Mouse (Mus musculus) neural tube, embryonic 15.5 days (tissue): ENCODE results near the gene Mettl7b. TPM values are rescaled to one million over a fixed set of nuclear protein-coding genes. Genes with fewer than 3 reads are reported as not detected.
"Not testable (repeated sequence)": the region's sequence is repeated elsewhere in the genome, so short reads cannot be mapped to it uniquely, and the experiment has no call there.

Experiments
- ATAC-seq: fragments of 200-750 bp; cut with Nextera tagmentation; 2 replicates; pipeline ENCODE4 v1.8.0; 2017; ENCODE audit warnings: mild to moderate bottlenecking, moderate TSS enrichment, moderate library complexity; ENCODE audit not compliant: low FRiP score
- H3K27ac ChIP-seq: fragments of 300-500 bp; sonication (generic); replicated peaks from 2 replicates; pipeline ENCODE4 v1.5.1; 2015; ENCODE audit warnings: mild to moderate bottlenecking, inconsistent platforms
- H3K27me3 ChIP-seq: fragments of 300-500 bp; sonication (generic); replicated peaks from 2 replicates; pipeline ENCODE4 v1.6.1; 2015; ENCODE audit warnings: inconsistent platforms
- H3K36me3 ChIP-seq: fragments of 300-500 bp; sonication (generic); 2 replicates; pipeline ENCODE4 v1.6.1; 2015; ENCODE audit warnings: inconsistent platforms
- H3K4me1 ChIP-seq: fragments of 300-500 bp; sonication (generic); 2 replicates; pipeline ENCODE4 v1.6.1; 2015; ENCODE audit warnings: inconsistent platforms
- H3K4me2 ChIP-seq: fragments of 300-500 bp; sonication (generic); 2 replicates; pipeline ENCODE4 v1.6.1; 2015; ENCODE audit warnings: inconsistent platforms, mild to moderate bottlenecking, moderate library complexity
- H3K4me3 ChIP-seq: fragments of 300-500 bp; sonication (generic); replicated peaks from 2 replicates; pipeline ENCODE4 v1.5.1; 2015; ENCODE audit warnings: mild to moderate bottlenecking, inconsistent platforms
- H3K9ac ChIP-seq: fragments of 300-500 bp; sonication (generic); replicated peaks from 2 replicates; pipeline ENCODE4 v1.6.1; 2015; ENCODE audit warnings: mild to moderate bottlenecking, inconsistent platforms
- H3K9me3 ChIP-seq: fragments of 300-500 bp; sonication (generic); replicated peaks from 2 replicates; pipeline ENCODE4 v1.6.1; 2016; ENCODE audit warnings: inconsistent platforms
- WGBS: fragments of 180-500 bp; shearing (Covaris S2); methylation state at CpG from one replicate; pipeline ENCODE4 v1.1.7; 2015; ENCODE audit warnings: mixed read lengths; 5-methylcytosine and 5-hydroxymethylcytosine counted together
- polyA plus RNA-seq: library from polyadenylated mRNA; unstranded; fragments of >200 nt; fragmentation: Nextera tagmentation; extraction: Ambion mirVana; gene quantifications from 2 replicates; pipeline ENCODE4 v1.2.1, GENCODE M21; 2015

Mettl7b gene
- polyA plus RNA-seq: 0.19 TPM in 1 of 2 replicates, not detected in the other

- Histone ChIP-seq H3K4me2 (no peak within 1 kb of the TSS), H3K4me1 (no peaks in the 10 kb centered on the region), H3K36me3 (no peaks in the 10 kb centered on the region), H3K9me3 (no peaks in the 10 kb centered on the region), H3K9ac (no peak within 1 kb of the TSS), H3K4me3 (no peak within 1 kb of the TSS), H3K27me3 (no peaks in the 10 kb centered on the region; the same call in 1 of the 2 replicates), H3K27ac (no peak within 1 kb of the TSS)
- no peak for ATAC-seq
- 84% methylated on average over 12 of the region's 12 CpGs for WGBS
Measured at GRCm38 (mm10) chr10:128960590-128961584, at the start of gene Mettl7b. Gene Mettl7b, minus strand, starts transcription at chr10:128960988.

- ATAC-seq: no peak
- no peaks in the 10 kb centered on the region for H3K36me3 ChIP-seq
- H3K4me1 ChIP-seq: no peaks in the 10 kb centered on the region
- H3K27me3 ChIP-seq: no peaks in the 10 kb centered on the region
- WGBS: 65% methylated on average over 2 of the region's 2 CpGs
- H3K9ac ChIP-seq: no peak within 1 kb of the TSS
- no peaks in the 10 kb centered on the region for H3K9me3 ChIP-seq
- H3K4me3 ChIP-seq: no peak within 1 kb of the TSS
- no peak within 1 kb of the TSS for H3K27ac ChIP-seq
- no peak within 1 kb of the TSS for H3K4me2 ChIP-seq
Measured at GRCm38 (mm10) chr10:129010288-129010841, 49.6 kb upstream of the Mettl7b start, which contains the start of gene Olfr763. Gene Olfr763, plus strand, starts transcription at chr10:129010791.

GRCm38 (mm10) chr10:129004032-129004920, 43.5 kb upstream of the Mettl7b start:
- Histone ChIP-seq H3K36me3 (no peaks in the 10 kb centered on the region), H3K4me3 (no peak overlapping the region), H3K9ac (no peak overlapping the region), H3K4me2 (no peak overlapping the region), H3K27ac (no peak overlapping the region), H3K9me3 (no peaks in the 10 kb centered on the region), H3K27me3 (no peaks in the 10 kb centered on the region), H3K4me1 (no peaks in the 10 kb centered on the region)
- 85% methylated on average over 14 of the region's 14 CpGs for whole genome bisulfite sequencing
- no peak for ATAC-seq

GRCm38 (mm10) chr10:128996523-128997040, 35.8 kb upstream of the Mettl7b start:
- 82% methylated on average over 4 of the region's 4 CpGs for WGBS
- Histone ChIP-seq H3K27me3 (no peaks in the 10 kb centered on the region), H3K27ac (no peak overlapping the region), H3K36me3 (no peaks in the 10 kb centered on the region), H3K9me3 (no peaks in the 10 kb centered on the region), H3K4me1 (no peaks in the 10 kb centered on the region), H3K4me2 (no peak overlapping the region), H3K4me3 (no peak overlapping the region), H3K9ac (no peak overlapping the region)
- no peak for ATAC-seq

- Histone ChIP-seq H3K9ac (no peak overlapping the region), H3K9me3 (no peaks in the 10 kb centered on the region), H3K4me3 (no peak overlapping the region), H3K27ac (no peak overlapping the region), H3K36me3 (no peaks in the 10 kb centered on the region), H3K4me1 (no peaks in the 10 kb centered on the region), H3K4me2 (no peak overlapping the region), H3K27me3 (no peaks in the 10 kb centered on the region)
- 91% methylated on average over 1 of the region's 1 CpGs for WGBS
- no peak for ATAC-seq
Measured at GRCm38 (mm10) chr10:128995796-128996195, 35.0 kb upstream of the Mettl7b start.

GRCm38 (mm10) chr10:128990994-128991393, 30.2 kb upstream of the Mettl7b start:
- Histone ChIP-seq H3K9ac (no peak overlapping the region), H3K36me3 (no peaks in the 10 kb centered on the region), H3K27me3 (no peaks in the 10 kb centered on the region), H3K9me3 (no peaks in the 10 kb centered on the region), H3K4me2 (no peak overlapping the region), H3K27ac (no peak overlapping the region), H3K4me3 (no peak overlapping the region), H3K4me1 (no peaks in the 10 kb centered on the region)
- ATAC-seq: no peak

- not testable (repeated sequence) for H3K4me3 ChIP-seq, H3K27me3 ChIP-seq, H3K9ac ChIP-seq, H3K36me3 ChIP-seq, H3K4me1 ChIP-seq, H3K4me2 ChIP-seq, H3K27ac ChIP-seq, ATAC-seq, H3K9me3 ChIP-seq
- 68% methylated on average over 7 of the region's 10 CpGs for WGBS
Measured at GRCm38 (mm10) chr10:128990129-128990850, 29.5 kb upstream of the Mettl7b start.

- not testable (repeated sequence) for H3K4me2 ChIP-seq, H3K27me3 ChIP-seq, H3K9me3 ChIP-seq, ATAC-seq, H3K4me3 ChIP-seq, H3K4me1 ChIP-seq, H3K9ac ChIP-seq, H3K36me3 ChIP-seq, H3K27ac ChIP-seq
- 71% methylated on average over 1 of the region's 1 CpGs for WGBS
Measured at GRCm38 (mm10) chr10:128989131-128989530, 28.3 kb upstream of the Mettl7b start, which contains the start of gene Olfr9. Gene Olfr9, plus strand, starts transcription at chr10:128989431.

GRCm38 (mm10) chr10:128980644-128981365, 20.0 kb upstream of the Mettl7b start:
- Histone ChIP-seq H3K4me3 (no peak overlapping the region), H3K4me2 (no peak overlapping the region), H3K9me3 (no peaks in the 10 kb centered on the region), H3K36me3 (no peaks in the 10 kb centered on the region), H3K27me3 (no peaks in the 10 kb centered on the region), H3K27ac (no peak overlapping the region), H3K9ac (no peak overlapping the region), H3K4me1 (no peaks in the 10 kb centered on the region)
- ATAC-seq: no peak
- 92% methylated on average over 3 of the region's 3 CpGs for WGBS

GRCm38 (mm10) chr10:128977522-128978114, 16.8 kb upstream of the Mettl7b start:
- H3K9ac ChIP-seq: peak overlapping the region; percentile 36; the same call in 1 of the 2 replicates
- no peaks in the 10 kb centered on the region for H3K27me3 ChIP-seq
- no peaks in the 10 kb centered on the region for H3K9me3 ChIP-seq
- H3K4me3 ChIP-seq: no peak overlapping the region
- H3K4me1 ChIP-seq: no peaks in the 10 kb centered on the region
- no peak overlapping the region for H3K27ac ChIP-seq
- WGBS: 19% methylated on average over 9 of the region's 9 CpGs
- peak overlapping the region; percentile 29 for H3K4me2 ChIP-seq
- peak; percentile 79; the same call in 1 of the 2 replicates for ATAC-seq
- H3K36me3 ChIP-seq: no peaks in the 10 kb centered on the region
